Mouse (Mus musculus) spleen, adult 2 months (tissue): ENCODE measurements around the gene Knl1. TPM values are rescaled to one million over a fixed set of nuclear protein-coding genes. Genes with fewer than 3 reads are reported as not detected.
"Not testable (repeated sequence)": the region's sequence is repeated elsewhere in the genome, so short reads cannot be mapped to it uniquely, and the experiment has no call there.

Source experiments
- DNase-seq, 2 experiments: peaks; one replicate each; pipeline versions ENCODE4 v3.0.0 to v3.0.0-alpha.2; 2012 to 2021; ENCODE audit warnings: low spot score in 2 of 2, low read depth in 1 of 2
- H3K27ac ChIP-seq: fragments of 200-500 bp; 2 replicates; pipeline ENCODE4 v1.5.1; 2012; ENCODE audit warnings: low read length, inconsistent platforms; ENCODE audit not compliant: insufficient read depth
- H3K27me3 ChIP-seq: fragments of 200-500 bp; 2 replicates; pipeline ENCODE4 v1.6.1; 2012; ENCODE audit warnings: mild to moderate bottlenecking, moderate library complexity, low read length, inconsistent platforms; ENCODE audit not compliant: control insufficient read depth, insufficient read depth
- H3K36me3 ChIP-seq: fragments of 200-500 bp; 2 replicates; pipeline ENCODE4 v1.6.1; 2012; ENCODE audit warnings: mild to moderate bottlenecking, low read length, inconsistent platforms; ENCODE audit not compliant: control insufficient read depth, insufficient read depth
- H3K4me1 ChIP-seq: fragments of 200-500 bp; 2 replicates; pipeline ENCODE4 v1.6.1; 2011; ENCODE audit warnings: inconsistent platforms; ENCODE audit not compliant: control insufficient read depth, insufficient read depth, insufficient read length
- H3K4me3 ChIP-seq: fragments of 200-500 bp; 2 replicates; pipeline ENCODE4 v1.5.1; 2011; ENCODE audit warnings: mild to moderate bottlenecking, inconsistent platforms; ENCODE audit not compliant: insufficient read depth, insufficient read length; ENCODE audit errors: extremely low read depth
- CTCF ChIP-seq: fragments of 200-500 bp; IDR thresholded peaks from 2 replicates; pipeline ENCODE4 v1.5.1; 2011; ENCODE audit warnings: mild to moderate bottlenecking, inconsistent platforms; ENCODE audit not compliant: insufficient read depth, insufficient read length, insufficient replicate concordance; ENCODE audit errors: extremely low read depth
- POLR2A ChIP-seq: fragments of 200-500 bp; IDR thresholded peaks from 2 replicates; pipeline ENCODE4 v1.6.1; 2011; ENCODE audit warnings: low read depth, low read length, inconsistent platforms
- WGBS: fragments of 180-500 bp; shearing (Covaris S2); methylation state at CpG from one replicate; pipeline ENCODE4 v1.1.7; 2018; 5-methylcytosine and 5-hydroxymethylcytosine counted together
- polyA plus RNA-seq: library from polyadenylated mRNA; depleted of rRNA; stranded (reverse); fragments of >200 nt; gene quantifications from 2 replicates; pipeline ENCODE4 v1.2.3, GENCODE M21; 2012

Gene Knl1
- polyA plus RNA-seq, 1 experiment: 0.35 TPM

- Histone ChIP-seq H3K4me1 (peaks cover 7% of the 10 kb centered on the region; the same call in 1 of the 2 replicates), H3K36me3 (peaks cover 7% of the 10 kb centered on the region), H3K27ac (no peak overlapping the region), H3K4me3 (no peak overlapping the region), H3K27me3 (no peaks in the 10 kb centered on the region)
- WGBS: 12% methylated on average over 12 of the region's 12 CpGs
- TF ChIP-seq POLR2A (no peak), CTCF (no peak)
- peak; percentile 19 to 49 for DNase-seq
Measured at GRCm38 (mm10) chr2:119015604-119016180, 31.2 kb upstream of the Knl1 start.

GRCm38 (mm10) chr2:119016312-119016711, 30.6 kb upstream of the Knl1 start:
- not testable (repeated sequence) for H3K4me1 ChIP-seq, H3K27ac ChIP-seq, H3K27me3 ChIP-seq, DNase-seq, H3K4me3 ChIP-seq, H3K36me3 ChIP-seq
- WGBS: 52% methylated on average over 4 of the region's 4 CpGs

- H3K4me1 ChIP-seq: peaks cover 7% of the 10 kb centered on the region; the same call in 1 of the 2 replicates
- WGBS: 94% methylated on average over 3 of the region's 3 CpGs
- TF ChIP-seq CTCF: no peak
- TF ChIP-seq POLR2A: no peak
- no peaks in the 10 kb centered on the region for H3K27me3 ChIP-seq
- H3K27ac ChIP-seq: no peak overlapping the region
- DNase-seq: no peak
- peaks cover 9% of the 10 kb centered on the region for H3K36me3 ChIP-seq
- H3K4me3 ChIP-seq: no peak overlapping the region
Measured at GRCm38 (mm10) chr2:119017647-119018046, 29.3 kb upstream of the Knl1 start.

GRCm38 (mm10) chr2:119018391-119019122, 28.4 kb upstream of the Knl1 start:
- no peak for TF ChIP-seq CTCF
- TF ChIP-seq POLR2A: no peak
- H3K4me1 ChIP-seq: peaks cover 7% of the 10 kb centered on the region; the same call in 1 of the 2 replicates
- H3K4me3 ChIP-seq: no peak overlapping the region
- H3K36me3 ChIP-seq: peaks cover 12% of the 10 kb centered on the region
- H3K27ac ChIP-seq: no peak overlapping the region
- 92% methylated on average over 22 of the region's 22 CpGs for WGBS
- DNase-seq: no peak
- no peaks in the 10 kb centered on the region for H3K27me3 ChIP-seq

GRCm38 (mm10) chr2:119019131-119019530, 27.8 kb upstream of the Knl1 start:
- no peak for DNase-seq
- Histone ChIP-seq H3K27ac (no peak overlapping the region), H3K36me3 (peaks cover 12% of the 10 kb centered on the region), H3K27me3 (no peaks in the 10 kb centered on the region), H3K4me3 (no peak overlapping the region), H3K4me1 (peaks cover 7% of the 10 kb centered on the region; the same call in 1 of the 2 replicates)
- WGBS: 76% methylated on average over 5 of the region's 5 CpGs
- no peak for TF ChIP-seq POLR2A
- TF ChIP-seq CTCF: no peak

DNA sequence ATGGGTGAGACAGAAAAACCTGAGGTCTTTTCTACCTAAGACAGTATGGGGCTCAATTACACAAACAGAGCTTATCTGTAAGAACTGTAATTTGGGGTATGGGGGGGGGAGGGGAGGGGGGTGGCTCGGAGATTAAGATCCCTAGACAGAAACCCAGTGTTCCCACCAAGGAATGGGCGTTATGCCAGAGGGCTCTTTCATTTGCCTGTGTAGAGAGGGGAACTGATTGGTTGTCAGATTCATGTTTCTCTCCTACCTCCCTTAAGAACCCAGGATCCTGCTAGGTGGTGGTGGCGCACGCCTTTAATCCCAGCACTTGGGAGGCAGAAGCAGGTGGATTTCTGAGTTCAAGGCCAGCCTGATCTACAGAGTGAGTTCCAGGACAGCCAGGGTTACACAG, 27.4 kb upstream of the Knl1 start:
- Histone ChIP-seq H3K4me1 (peaks cover 7% of the 10 kb centered on the region; the same call in 1 of the 2 replicates), H3K4me3 (no peak overlapping the region), H3K36me3 (peaks cover 12% of the 10 kb centered on the region), H3K27me3 (no peaks in the 10 kb centered on the region), H3K27ac (no peak overlapping the region)
- DNase-seq: no peak
- no peak for TF ChIP-seq POLR2A
- no peak for TF ChIP-seq CTCF
- WGBS: 86% methylated on average over 4 of the region's 4 CpGs

- no peak for DNase-seq
- WGBS: 98% methylated on average over 6 of the region's 6 CpGs
- Histone ChIP-seq H3K4me1 (no peaks in the 10 kb centered on the region), H3K4me3 (no peak overlapping the region), H3K36me3 (peaks cover 15% of the 10 kb centered on the region), H3K27me3 (no peaks in the 10 kb centered on the region), H3K27ac (no peak overlapping the region)
- TF ChIP-seq CTCF (no peak), POLR2A (no peak)
Measured at GRCm38 (mm10) chr2:119023154-119023660, 23.7 kb upstream of the Knl1 start.
